Mouse (Mus musculus) cerebellum, adult 2 months (tissue): Measurements from ENCODE around the gene Dip2c.

Experiments
- CTCF ChIP-seq: fragments of 200-500 bp; IDR thresholded peaks from 2 replicates; pipeline ENCODE4 v1.5.1; 2011; ENCODE audit warnings: low read depth, mild to moderate bottlenecking, control low read depth, low read length, moderate library complexity, borderline replicate concordance; ENCODE audit not compliant: insufficient read depth
- POLR2A ChIP-seq: fragments of 200-500 bp; IDR thresholded peaks from 2 replicates; pipeline ENCODE4 v1.6.1; 2011; ENCODE audit warnings: low read length, control low read depth, borderline replicate concordance; ENCODE audit not compliant: insufficient read depth

DNA sequence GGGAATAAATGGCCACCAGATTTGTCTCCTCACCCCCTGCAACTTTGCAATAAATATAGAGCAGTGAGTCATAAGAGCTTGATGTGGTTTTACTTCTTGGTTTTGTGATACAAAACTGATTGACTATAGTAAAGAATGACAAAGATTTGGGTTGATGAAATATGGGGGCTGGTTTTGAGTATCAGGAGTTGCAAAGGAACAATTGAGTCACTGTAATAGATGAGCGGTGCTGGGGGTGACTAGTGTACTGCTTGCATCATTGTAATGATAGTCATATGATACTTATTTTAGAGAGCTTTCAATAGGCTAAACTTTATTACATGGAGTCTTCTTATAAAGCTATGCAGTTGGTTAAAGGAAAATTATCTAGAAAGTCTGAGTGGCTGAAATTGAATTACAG, 77.6 kb downstream of the Dip2c start:
- TF ChIP-seq CTCF (no peak), POLR2A (no peak)
